ENCODE assay signal across 9 mouse cellular contexts in the genomic region with DNA sequence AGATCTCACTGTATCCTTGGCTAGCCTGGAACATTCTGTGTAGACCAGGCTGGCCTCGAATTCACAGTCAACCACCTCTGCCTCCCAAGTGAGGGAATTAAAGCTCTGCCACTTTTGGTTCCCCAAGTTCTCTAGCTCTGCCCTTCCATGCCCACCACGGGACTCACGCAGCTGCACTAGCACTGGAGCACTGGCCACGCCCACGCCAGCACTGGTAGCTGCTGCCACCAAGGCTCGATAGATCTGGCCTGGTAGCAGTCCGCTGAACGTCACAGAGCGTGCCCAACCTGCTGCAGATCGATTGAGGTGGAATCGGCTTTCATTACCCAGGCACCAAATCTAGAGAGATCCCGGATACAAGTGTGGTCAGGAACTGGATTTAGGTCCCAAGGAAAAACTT. TPM values are rescaled to one million over a fixed set of nuclear protein-coding genes. Genes with fewer than 3 reads are reported as not detected.
DNase-seq lines count a peak whose midpoint lies in the region; ATAC-seq and TF ChIP-seq lines count a peak whose summit lies in the region.
"Had no signal": no experiment of that assay in that cellular context is flagged by ENCODE, and none has a peak within 500 bp of the region (broad histone marks: within the 10 kb centered on the region; RNA-seq: fewer than 3 reads in every experiment).

No protein-coding gene starts in this region.

- TF ChIP-seq CTCF in heart, adult 2 months (IDR thresholded peaks at IDR 0.05): no peak

- no peak for TF ChIP-seq EP300 in heart, adult 2 months (IDR thresholded peaks at IDR 0.05; ENCODE audit: insufficient read depth, low read depth, low read length)

- ATAC-seq in liver, embryonic 16.5 days (ENCODE audit: low read depth): no peak
- ATAC-seq in neural tube, embryonic 15.5 days (ENCODE audit: low FRiP score): peak; percentile 66

- no peaks in the 10 kb centered on the region for H3K79me2 ChIP-seq in heart, adult 2 months (replicated peaks; ENCODE audit: control insufficient read depth, insufficient read depth, low read length)

- no peaks in the 10 kb centered on the region for H3K9me3 ChIP-seq in hindbrain, embryonic 10.5 days
- H3K9me3 ChIP-seq in liver, embryonic 16.5 days (replicated peaks; ENCODE audit: control insufficient read depth, low read length): no peaks in the 10 kb centered on the region
- no peaks in the 10 kb centered on the region for H3K9me3 ChIP-seq in neural tube, embryonic 15.5 days (replicated peaks)

- no peaks in the 10 kb centered on the region for H3K36me3 ChIP-seq in heart, adult 2 months (ENCODE audit: control insufficient read depth, insufficient read depth, low read length)
- no peaks in the 10 kb centered on the region for H3K36me3 ChIP-seq in hindbrain, embryonic 10.5 days
- H3K36me3 ChIP-seq in liver, embryonic 16.5 days (ENCODE audit: control insufficient read depth, insufficient read depth): no peaks in the 10 kb centered on the region
- H3K36me3 ChIP-seq in neural tube, embryonic 15.5 days: no peaks in the 10 kb centered on the region

- intact Hi-C loops in heart, adult 2 months (cut with DNase I): loop anchor here (2.0 to 5.0 kb wide), 3 partner anchors 14 to 74 kb away; a partner anchor contains a TSS
- intact Hi-C loops in heart, postnatal 25 days (cut with DNase I): no loop called here
- intact Hi-C loops in left cerebral cortex, postnatal 4 days (cut with DNase I): no loop called here

- peak overlapping the region; percentile 62 for H3K4me2 ChIP-seq in liver, embryonic 16.5 days (ENCODE audit: low read depth, low read length)
- H3K4me2 ChIP-seq in neural tube, embryonic 15.5 days: peak overlapping the region; percentile 58

- no peak overlapping the region for H3K9ac ChIP-seq in heart, adult 2 months (ENCODE audit: low read depth, low read length)
- no peak overlapping the region for H3K9ac ChIP-seq in liver, embryonic 16.5 days (ENCODE audit: low read depth, low read length)
- no peak overlapping the region for H3K9ac ChIP-seq in neural tube, embryonic 15.5 days (replicated peaks)

- no peak for TF ChIP-seq POLR2A in heart, adult 2 months (IDR thresholded peaks at IDR 0.05; ENCODE audit: insufficient read depth, low read depth, low read length)

- H3K27ac ChIP-seq in heart, adult 2 months: no peak overlapping the region
- no peak overlapping the region for H3K27ac ChIP-seq in hindbrain, embryonic 10.5 days
- no peak overlapping the region for H3K27ac ChIP-seq in liver, embryonic 16.5 days (ENCODE audit: low read length)
- H3K27ac ChIP-seq in neural tube, embryonic 15.5 days (replicated peaks): no peak overlapping the region

- no peaks in the 10 kb centered on the region for H3K27me3 ChIP-seq in heart, adult 2 months (ENCODE audit: control insufficient read depth, insufficient read depth, low read length)
- peaks cover 73% of the 10 kb centered on the region for H3K27me3 ChIP-seq in hindbrain, embryonic 10.5 days (ENCODE audit: insufficient read depth, poor library complexity, severe bottlenecking)
- no peaks in the 10 kb centered on the region for H3K27me3 ChIP-seq in liver, embryonic 16.5 days (ENCODE audit: control insufficient read depth, insufficient read depth, low read depth, low read length)
- peaks cover 6% of the 10 kb centered on the region; the same call in 1 of the 2 replicates for H3K27me3 ChIP-seq in neural tube, embryonic 15.5 days (replicated peaks)
- H3K27me3 ChIP-seq: Patski had no signal

- no peaks in the 10 kb centered on the region for H3K4me1 ChIP-seq in heart, adult 2 months (ENCODE audit: control insufficient read depth, insufficient read depth, low read length)
- H3K4me1 ChIP-seq in hindbrain, embryonic 10.5 days (replicated peaks): peaks cover 12% of the 10 kb centered on the region
- peaks cover 3% of the 10 kb centered on the region for H3K4me1 ChIP-seq in liver, embryonic 16.5 days (ENCODE audit: control insufficient read depth, low read depth, low read length)
- peaks cover 11% of the 10 kb centered on the region for H3K4me1 ChIP-seq in neural tube, embryonic 15.5 days

- peak in 1 of 2 experiments; percentile 30 for DNase-seq in heart, adult 2 months
- no peak for DNase-seq in heart, postnatal 25 days (ENCODE audit: low spot score)
- peak; percentile 30 for DNase-seq in R1 (ENCODE audit: low read depth, low spot score)
- DNase-seq in hindbrain, embryonic 10.5 days (ENCODE audit: low spot score): no peak
- no peak for DNase-seq in left cerebral cortex, postnatal 4 days
- DNase-seq in layer of hippocampus, postnatal 25 days (ENCODE audit: extremely low spot score in 1 of 2, low spot score in 1 of 2): no peak

- WGBS in heart, adult 2 months: 35% methylated on average over 12 of the region's 12 CpGs
- WGBS in hindbrain, embryonic 10.5 days: 21% methylated on average over 12 of the region's 12 CpGs
- 20% methylated on average over 12 of the region's 12 CpGs for WGBS in liver, embryonic 16.5 days (ENCODE audit: insufficient replicate concordance)
- 22% methylated on average over 12 of the region's 12 CpGs for WGBS in neural tube, embryonic 15.5 days

- H3K4me3 ChIP-seq in heart, adult 2 months: peak overlapping the region; percentile 25; the same call in 1 of the 2 replicates
- peak overlapping the region; percentile 43 for H3K4me3 ChIP-seq in hindbrain, embryonic 10.5 days
- peak overlapping the region; percentile 3; the same call in 1 of the 2 replicates for H3K4me3 ChIP-seq in liver, embryonic 16.5 days (ENCODE audit: low read depth, low read length)
- H3K4me3 ChIP-seq in neural tube, embryonic 15.5 days (replicated peaks): peak overlapping the region; percentile 30

RNA-seq across cellular contexts. Expression of a gene that starts 11.8 kb away (rescaled TPM):
- not detected for total RNA-seq in heart, adult 2 months (2021)
- polyA plus RNA-seq in heart, adult 2 months (2012; rRNA removed): 0.29 TPM in 1 of 2 replicates, not detected in the other
- total RNA-seq in heart, postnatal 25 days (2021): not detected
- 29.1 and 148 TPM in 2 replicates for polyA plus RNA-seq in hindbrain, embryonic 10.5 days (2016; fragmentation: Nextera tagmentation; extraction: Ambion mirVana)
- 0.11 and 0.14 TPM in 2 replicates for polyA plus RNA-seq in liver, embryonic 16.5 days (2015; fragmentation: Nextera tagmentation; extraction: Ambion mirVana)
- 4.8 and 8.7 TPM in 2 replicates for polyA plus RNA-seq in neural tube, embryonic 15.5 days (2015; fragmentation: Nextera tagmentation; extraction: Ambion mirVana)
- 1 to 10 TPM; 6.1 to 6.6 TPM for total RNA-seq in left cerebral cortex, postnatal 4 days (2021)
- 10 to 100 TPM; 10.2 to 20.0 TPM for total RNA-seq in layer of hippocampus, postnatal 25 days (2021)

RNA-seq across cellular contexts. Expression of a gene that starts 19.5 kb away (rescaled TPM):
- total RNA-seq in heart, adult 2 months (2021): 10 to 100 TPM; 27.9 to 31.8 TPM
- polyA plus RNA-seq in heart, adult 2 months (2012; rRNA removed): 33.7 and 38.6 TPM in 2 replicates
- total RNA-seq in heart, postnatal 25 days (2021): 10 to 100 TPM; 29.7 to 30.1 TPM
- 6.6 and 7.7 TPM in 2 replicates for polyA plus RNA-seq in hindbrain, embryonic 10.5 days (2016; fragmentation: Nextera tagmentation; extraction: Ambion mirVana)
- polyA plus RNA-seq in liver, embryonic 16.5 days (2015; fragmentation: Nextera tagmentation; extraction: Ambion mirVana): 3.0 and 3.1 TPM in 2 replicates
- 5.4 and 6.2 TPM in 2 replicates for polyA plus RNA-seq in neural tube, embryonic 15.5 days (2015; fragmentation: Nextera tagmentation; extraction: Ambion mirVana)
- 1 to 10 TPM; 6.5 to 7.4 TPM for total RNA-seq in left cerebral cortex, postnatal 4 days (2021)
- total RNA-seq in layer of hippocampus, postnatal 25 days (2021): 1 to 10 TPM; 5.3 to 6.7 TPM
- polyA plus RNA-seq: Patski had no signal

RNA-seq across cellular contexts. Expression of a gene that starts 54.1 kb away (rescaled TPM):
- total RNA-seq in heart, adult 2 months (2021): not detected
- 0.18 and 0.29 TPM in 2 replicates for polyA plus RNA-seq in heart, adult 2 months (2012; rRNA removed)
- not detected for total RNA-seq in heart, postnatal 25 days (2021)
- 0.51 TPM in 1 of 2 replicates, not detected in the other for polyA plus RNA-seq in hindbrain, embryonic 10.5 days (2016; fragmentation: Nextera tagmentation; extraction: Ambion mirVana)
- polyA plus RNA-seq in liver, embryonic 16.5 days (2015; fragmentation: Nextera tagmentation; extraction: Ambion mirVana): not detected in 2 replicates
- polyA plus RNA-seq in neural tube, embryonic 15.5 days (2015; fragmentation: Nextera tagmentation; extraction: Ambion mirVana): 25.6 and 25.8 TPM in 2 replicates
- total RNA-seq in left cerebral cortex, postnatal 4 days (2021): 10 to 100 TPM; 23.8 to 24.9 TPM
- total RNA-seq in layer of hippocampus, postnatal 25 days (2021): 10 to 100 TPM; 76.5 to 77.5 TPM
- polyA plus RNA-seq: Patski had no signal

Comparison
In these comparisons a context has a peak if more than half of its experiments do, and no peak if none do; other contexts are left out.
1. RNA of a gene that starts 11.8 kb away (total RNA-seq): 10.2 to 20.0 TPM in layer of hippocampus, postnatal 25 days and 6.1 to 6.6 TPM in left cerebral cortex, postnatal 4 days; not detected in heart, postnatal 25 days and not detected in heart, adult 2 months; every median in the first group is over 4 times any median in the second.
2. RNA of a gene that starts 54.1 kb away (total RNA-seq): 76.5 to 77.5 TPM in layer of hippocampus, postnatal 25 days and 23.8 to 24.9 TPM in left cerebral cortex, postnatal 4 days; not detected in heart, postnatal 25 days and not detected in heart, adult 2 months; every median in the first group is over 10 times any median in the second.
3. Peak in every context shown above with its lines, with median percentiles within 50 percentile points of each other: H3K4me3 ChIP-seq.